Mouse (Mus musculus) skeletal muscle tissue, adult 2 months (tissue): ENCODE results near the gene Hdac5.

ENCODE experiments used
- DNase-seq: peaks from one replicate; pipeline ENCODE4 v3.0.0-alpha.2; 2012; ENCODE audit warnings: low read depth, low spot score

Gene Hdac5

GRCm38 (mm10) chr11:102230006-102230741 is at the start of gene Hdac5:
TSS of gene Hdac5 (minus strand) at chr11:102230166.
- DNase-seq: peak; percentile 97

DNA sequence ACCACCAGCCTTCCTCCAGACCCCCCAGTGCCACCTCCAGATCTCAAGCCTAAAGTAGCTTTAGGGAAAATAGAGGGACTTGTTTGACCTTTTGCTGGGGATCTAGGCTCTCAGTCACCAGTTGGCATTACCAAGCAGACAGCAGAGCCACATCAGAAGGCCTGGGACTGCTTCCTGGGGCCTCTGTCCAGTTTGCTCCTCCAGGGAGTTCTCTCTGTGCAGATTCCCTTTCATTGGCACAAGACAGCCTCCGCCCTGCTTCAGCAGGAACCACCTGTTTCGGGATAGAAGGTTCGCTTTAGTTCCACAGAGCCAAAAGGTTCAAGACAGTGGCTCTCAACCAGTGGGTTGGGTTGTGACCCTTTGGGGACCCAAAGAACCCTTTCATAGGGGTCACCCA is 49.6 kb upstream of the Hdac5 start:
- DNase-seq: peak; percentile 85

DNA sequence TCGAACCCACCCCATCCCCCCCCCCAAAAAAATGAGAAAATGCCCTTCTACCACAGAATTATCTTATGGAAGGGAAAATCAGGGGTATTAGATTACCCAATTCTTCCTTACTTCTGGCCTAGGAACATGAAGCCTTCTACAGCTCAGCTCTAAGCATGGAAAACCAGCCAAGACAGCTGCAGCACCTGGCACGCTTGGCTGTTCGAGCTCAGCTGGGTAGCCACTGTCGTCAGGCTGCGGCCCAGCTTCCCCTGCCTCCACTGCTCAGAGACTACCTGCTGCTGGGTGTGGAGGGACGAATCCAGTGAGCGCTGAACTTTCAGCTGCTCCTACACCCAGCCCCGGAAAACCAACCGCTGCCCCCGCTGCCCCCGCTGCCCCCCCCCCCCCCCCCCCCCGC is 47.8 kb upstream of the Hdac5 start:
- peak; percentile 77 for DNase-seq

DNA sequence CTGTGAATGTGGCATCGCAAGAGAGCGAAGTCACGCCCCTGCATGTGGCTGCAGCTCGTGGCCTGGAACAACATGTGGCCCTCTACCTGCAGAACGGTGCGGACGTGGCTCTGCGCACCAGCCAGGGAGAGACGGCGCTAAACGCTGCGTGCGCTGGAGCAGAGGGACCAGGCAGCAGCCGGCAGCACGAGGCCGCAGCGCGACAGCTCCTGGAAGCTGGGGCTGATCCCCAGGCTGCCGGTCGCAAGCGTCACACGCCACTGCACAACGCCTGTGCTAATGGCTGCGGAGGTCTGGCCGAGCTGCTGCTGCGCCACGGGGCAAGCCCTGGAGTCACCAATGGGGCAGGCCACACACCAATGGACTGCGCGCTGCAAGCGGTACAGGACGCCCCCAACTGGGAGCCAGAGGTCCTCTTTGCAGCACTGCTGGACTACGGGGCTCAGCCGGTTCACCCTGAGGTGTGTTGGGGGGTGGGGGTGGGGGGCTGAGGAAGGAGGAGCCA is 46.5 kb upstream of the Hdac5 start:
- DNase-seq: no peak

- peak; percentile 77 for DNase-seq
Observed at GRCm38 (mm10) chr11:102268520-102269244, 38.7 kb upstream of the Hdac5 start, which contains the start of gene Asb16. TSS of gene Asb16 (plus strand) at chr11:102268743.

DNA sequence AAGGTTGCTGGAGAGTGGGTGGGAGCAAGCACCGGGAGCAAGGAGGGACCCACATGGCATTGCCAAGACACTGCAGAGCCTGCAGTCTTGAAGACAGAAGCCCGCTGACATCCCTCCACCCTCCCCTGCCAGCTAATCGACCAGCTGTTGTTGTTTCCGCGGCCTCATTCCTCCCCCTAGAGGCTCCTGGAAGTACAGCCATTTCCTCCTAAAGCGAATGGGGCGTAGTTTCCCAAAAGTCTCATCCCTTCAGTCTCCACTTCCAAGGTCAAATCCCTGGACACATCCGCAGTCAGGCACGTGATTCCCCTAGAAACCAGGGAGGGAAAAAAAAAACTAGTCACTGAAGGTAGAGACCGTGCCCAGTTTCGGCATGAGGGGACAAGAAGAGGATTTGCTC is 37.5 kb upstream of the Hdac5 start:
- DNase-seq: peak; percentile 77

DNA sequence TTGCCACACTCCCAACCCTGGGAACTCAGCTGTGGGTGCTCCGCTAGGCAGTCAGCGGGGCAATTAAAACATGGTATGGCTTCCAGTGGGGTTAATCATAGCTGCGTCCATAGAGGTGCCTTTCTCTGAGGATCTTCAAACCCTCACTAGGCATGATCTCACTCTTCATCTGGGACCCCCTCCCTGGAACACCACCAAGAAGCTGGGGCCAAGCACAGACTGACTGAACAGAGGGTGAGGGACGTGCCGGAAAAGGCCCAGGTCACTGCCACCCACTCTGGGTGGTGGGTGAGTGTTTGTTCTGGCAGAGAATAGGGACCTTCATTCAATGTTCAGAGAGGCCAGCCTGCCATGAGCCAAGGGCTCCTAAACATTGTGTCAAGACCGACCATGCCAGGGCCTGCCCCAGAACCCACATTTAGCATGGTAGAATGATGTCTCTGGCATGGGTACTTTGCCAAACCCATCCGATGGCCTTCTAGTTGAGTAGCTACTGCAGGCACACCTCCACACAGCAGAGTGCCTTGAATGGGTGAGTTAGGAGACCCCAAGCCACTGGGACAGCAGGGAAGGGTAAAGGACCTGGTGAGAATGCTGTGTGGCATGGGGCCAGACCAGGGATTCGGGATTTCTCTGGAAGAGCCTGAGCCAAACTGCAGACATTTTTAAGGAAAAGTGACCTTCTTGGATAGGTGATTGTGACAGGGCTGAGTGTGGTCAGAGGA is 36.8 kb upstream of the Hdac5 start:
- DNase-seq: no peak

- no peak for DNase-seq
Observed at GRCm38 (mm10) chr11:102265816-102266215, 35.9 kb upstream of the Hdac5 start.

DNA sequence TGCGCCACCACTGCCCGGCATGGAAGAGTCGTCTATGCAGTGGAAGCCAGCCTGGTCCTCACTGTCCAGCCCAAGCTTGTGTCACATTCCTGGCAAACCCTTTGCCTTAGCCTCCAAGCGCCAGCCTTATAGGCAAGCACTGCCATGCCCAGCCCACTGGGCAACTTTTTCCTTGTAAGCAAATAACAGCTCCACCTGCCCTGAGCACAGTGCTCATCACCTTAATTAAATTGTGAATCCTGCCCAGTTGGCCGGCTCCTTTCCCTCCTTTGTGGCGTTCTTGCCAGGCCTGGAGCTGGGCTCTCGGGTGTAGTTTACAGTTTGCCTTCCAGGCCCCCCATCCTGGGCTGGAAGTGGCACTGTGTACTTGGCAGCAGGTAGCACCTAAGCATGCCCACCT is 33.2 kb upstream of the Hdac5 start:
- no peak for DNase-seq

- DNase-seq: no peak
Observed at GRCm38 (mm10) chr11:102258521-102258920, 28.6 kb upstream of the Hdac5 start.

DNA sequence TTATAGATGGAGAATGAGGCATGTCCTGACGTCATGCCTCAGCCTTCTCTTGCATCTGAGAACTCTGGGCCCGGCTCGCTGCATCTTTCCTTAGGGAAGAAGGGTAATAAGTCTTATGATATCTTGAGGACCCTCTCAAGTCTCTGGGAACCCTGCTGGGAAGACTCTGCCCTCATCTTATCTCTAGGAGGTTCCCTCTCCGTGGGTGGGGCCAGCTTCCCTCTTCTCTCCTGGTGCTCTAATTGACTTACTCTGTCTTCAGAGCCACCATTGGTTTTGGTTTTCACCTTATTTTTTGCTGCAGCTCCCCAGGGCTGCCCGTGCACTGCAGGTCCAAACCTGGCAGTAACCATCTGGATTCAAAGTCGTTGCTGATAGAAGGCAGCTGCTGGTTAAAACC is 28.1 kb upstream of the Hdac5 start:
- DNase-seq: no peak

GRCm38 (mm10) chr11:102257514-102257913 is 27.5 kb upstream of the Hdac5 start:
- no peak for DNase-seq

DNA sequence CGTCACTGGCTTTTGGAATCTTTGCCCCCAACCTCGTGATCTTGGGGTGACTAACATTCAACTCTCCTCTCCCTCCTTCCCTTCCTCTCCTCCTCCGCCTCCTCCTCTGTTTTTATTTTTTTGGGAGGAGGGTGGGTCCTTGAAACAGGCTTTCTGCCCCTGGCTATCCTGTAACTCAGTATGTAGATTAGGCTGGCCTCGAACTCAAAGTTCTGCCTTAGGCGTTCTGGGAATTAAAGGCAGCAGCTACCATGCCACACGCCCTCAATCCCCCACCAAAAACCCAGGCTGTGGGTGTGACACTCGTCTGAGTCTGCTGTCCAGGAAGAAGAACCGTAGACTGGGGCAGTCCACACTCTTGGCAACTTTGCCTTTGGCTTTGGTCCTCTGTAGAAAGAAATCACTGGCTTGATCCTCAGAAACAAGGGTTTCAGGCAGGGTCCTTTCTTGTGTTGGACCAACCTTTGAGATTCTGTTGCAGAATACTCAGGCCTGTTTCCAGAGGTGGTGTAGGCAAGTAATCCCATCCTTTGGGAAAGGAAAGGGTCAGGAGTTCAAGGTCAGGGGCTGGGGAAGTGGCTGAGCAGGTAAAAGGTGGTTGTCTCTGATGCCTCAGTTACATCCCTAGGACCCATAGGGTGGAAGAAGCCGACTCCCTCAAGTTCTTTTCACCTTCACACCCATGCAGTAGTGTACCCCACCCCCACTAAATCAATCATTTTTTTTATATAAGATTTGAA is 19.6 kb upstream of the Hdac5 start:
- no peak for DNase-seq

DNA sequence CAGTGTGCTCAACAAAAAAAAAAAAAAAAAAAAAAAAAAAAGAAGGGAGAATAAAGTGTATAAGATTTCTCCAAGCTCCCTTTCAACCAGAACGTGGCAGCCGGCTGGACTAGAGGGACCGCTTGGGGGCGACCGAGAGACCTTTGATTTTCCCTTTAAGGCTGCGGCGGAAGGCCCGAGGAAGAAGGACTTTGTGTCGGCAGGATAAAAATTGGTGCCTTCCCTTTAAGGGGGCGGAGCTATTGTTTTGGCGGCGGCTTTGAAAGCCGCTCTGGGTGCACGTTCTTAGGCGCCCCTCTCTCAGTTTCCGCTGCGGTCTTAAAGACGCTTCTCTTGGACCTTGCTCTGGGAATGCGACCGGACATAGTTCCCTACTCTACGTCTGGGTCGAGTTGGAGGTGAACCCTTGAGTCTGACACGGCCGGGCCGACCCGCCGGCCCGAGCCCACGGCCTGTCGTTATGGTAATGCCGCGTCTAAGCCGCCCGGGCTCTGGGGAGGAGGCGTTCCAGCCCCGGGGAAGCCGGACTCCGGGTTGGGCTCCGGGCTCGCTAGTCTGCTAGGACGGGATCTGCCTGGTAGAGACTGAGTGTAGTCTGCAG is 18.8 kb upstream of the Hdac5 start, which contains the start of gene BC030867:
TSS of gene BC030867 (plus strand) at position 253 of the 601 bp plus-strand sequence.
- DNase-seq: peak; percentile 92

DNA sequence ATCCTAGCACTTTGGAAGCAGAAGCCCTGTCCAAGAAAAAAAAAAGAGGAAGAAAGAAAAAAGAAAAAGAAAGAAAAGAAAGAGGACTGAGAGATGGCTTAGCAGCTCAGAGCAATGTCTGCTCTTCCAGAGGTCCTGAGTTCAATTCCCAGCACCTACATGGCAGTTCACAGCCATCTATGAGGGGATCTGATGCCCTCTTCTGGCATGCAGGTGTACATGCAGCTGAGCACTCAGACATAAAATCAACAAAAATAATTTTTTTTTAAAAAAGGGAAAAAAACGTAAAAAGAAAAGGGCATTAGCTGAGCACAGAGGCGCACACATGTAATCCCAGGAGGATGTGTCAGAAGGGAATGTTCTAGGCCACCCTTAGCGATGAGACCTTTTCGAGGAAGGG is 16.9 kb upstream of the Hdac5 start:
- no peak for DNase-seq

DNA sequence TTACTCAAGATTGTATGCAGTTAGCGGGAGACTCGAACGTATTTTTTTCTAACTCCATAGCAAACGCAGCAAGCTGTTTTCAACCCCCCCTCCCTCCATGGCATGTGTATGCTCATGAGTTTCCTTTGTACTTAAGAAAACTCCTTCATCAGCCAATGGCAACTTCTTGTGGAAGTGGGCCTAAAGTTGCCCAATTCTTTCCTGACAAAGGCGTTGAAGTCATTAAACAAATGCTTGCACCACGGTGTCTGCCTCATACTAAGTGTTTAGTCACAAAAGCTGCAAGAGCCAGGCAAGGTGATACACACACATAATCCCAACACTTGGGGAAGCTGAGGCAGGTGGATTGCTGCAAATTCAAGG is 16.3 kb upstream of the Hdac5 start:
- DNase-seq: no peak

GRCm38 (mm10) chr11:102245581-102246272 is 15.8 kb upstream of the Hdac5 start:
- DNase-seq: no peak

DNA sequence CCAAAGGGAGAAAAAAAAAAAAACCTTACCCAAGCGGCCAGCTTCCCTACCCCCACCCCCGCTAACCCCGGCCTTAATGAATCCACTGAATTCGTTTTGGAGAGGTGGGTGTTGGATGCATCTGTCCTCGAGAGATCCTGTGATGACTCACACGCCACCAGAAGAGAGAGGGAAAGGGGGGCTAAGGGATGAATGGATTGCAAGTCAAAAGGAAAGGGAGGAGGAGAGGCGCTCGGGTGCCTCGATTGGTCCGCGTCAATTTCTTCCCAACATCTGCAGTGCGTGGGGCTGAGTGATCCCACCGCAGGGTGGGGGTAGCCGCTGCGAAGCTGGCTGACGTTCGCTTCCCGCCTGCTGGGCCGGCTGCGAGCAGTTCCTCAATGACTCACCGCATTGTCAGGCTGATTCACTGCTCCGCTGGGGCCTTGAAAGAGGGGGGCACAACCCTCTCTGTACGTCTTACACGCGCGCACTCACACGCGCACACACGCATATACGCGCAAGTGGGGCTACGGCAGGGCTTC is 15.0 kb upstream of the Hdac5 start:
- DNase-seq: peak; percentile 34

DNA sequence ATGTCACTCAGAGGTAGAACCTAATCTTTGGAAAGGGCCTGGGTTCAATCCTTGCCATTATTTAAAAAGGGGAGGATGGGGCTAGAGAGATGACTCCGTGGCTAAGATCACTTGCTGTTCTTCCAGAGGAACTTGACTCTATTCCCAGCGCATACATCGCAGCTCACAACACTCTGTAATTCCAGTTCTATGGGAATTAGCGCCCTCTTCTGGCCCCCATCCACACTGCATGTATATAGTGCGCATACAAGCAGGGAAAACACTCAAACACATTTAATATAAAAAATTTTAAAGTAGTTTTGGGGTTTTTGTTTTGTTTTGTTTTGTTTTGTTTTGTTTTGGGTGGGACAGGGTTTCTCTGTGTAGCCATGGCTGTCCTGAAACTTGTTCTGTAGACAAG is 11.9 kb upstream of the Hdac5 start:
- DNase-seq: no peak

DNA sequence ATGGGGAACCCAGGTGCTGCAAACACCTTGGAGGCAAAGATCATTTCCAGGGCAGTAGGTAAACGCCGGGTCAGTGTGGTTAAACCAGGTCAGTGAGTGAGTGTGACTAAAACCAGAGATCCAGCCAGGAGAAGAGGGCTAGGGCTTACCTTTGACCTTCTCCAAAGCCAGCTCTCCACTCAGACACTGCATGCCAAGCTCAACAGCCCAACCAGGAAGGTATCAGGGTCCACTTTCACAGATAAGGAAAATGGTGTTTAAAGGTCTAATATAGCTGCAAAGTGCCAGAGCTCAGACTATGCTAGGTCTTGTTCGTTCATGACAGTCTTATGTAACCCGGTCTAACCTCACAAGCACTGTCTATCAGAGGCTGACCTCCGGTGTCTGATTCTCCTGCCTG is 11.3 kb upstream of the Hdac5 start:
- no peak for DNase-seq
